Mouse (Mus musculus): Measurements from ENCODE around the gene Bpifb1.
"Not testable (repeated sequence)": the region's sequence is repeated elsewhere in the genome, so short reads cannot be mapped to it uniquely, and the experiment has no call there.

Bpifb1 gene

GRCm38 (mm10) chr2:154211121-154211520 is 20.5 kb downstream of the Bpifb1 start:
- in situ Hi-C loops (cut with MboI): no loop called here

- in situ Hi-C loops (cut with MboI): no loop called here
These were observed 21.3 kb downstream of the Bpifb1 start for GRCm38 (mm10) chr2:154211881-154212280.

- in situ Hi-C loops (cut with MboI): no loop called here
These were observed 24.6 kb downstream of the Bpifb1 start for GRCm38 (mm10) chr2:154215191-154215590.

- in situ Hi-C loops (cut with MboI): no loop called here
These were observed 29.3 kb downstream of the Bpifb1 start for GRCm38 (mm10) chr2:154219950-154220349.

GRCm38 (mm10) chr2:154223265-154223916 is 32.8 kb downstream of the Bpifb1 start, which contains the start of gene Bpifb5:
Gene Bpifb5, plus strand, starts transcription at chr2:154223742.
- in situ Hi-C loops (cut with MboI): no loop called here

GRCm38 (mm10) chr2:154223917-154224273 is 33.3 kb downstream of the Bpifb1 start:
- in situ Hi-C loops (cut with MboI): no loop called here

GRCm38 (mm10) chr2:154226991-154227390 is 36.4 kb downstream of the Bpifb1 start:
- in situ Hi-C loops (cut with MboI): no loop called here

GRCm38 (mm10) chr2:154227830-154228229 is 37.2 kb downstream of the Bpifb1 start:
- in situ Hi-C loops (cut with MboI): no loop called here

GRCm38 (mm10) chr2:154233426-154233825 is 42.8 kb downstream of the Bpifb1 start:
- in situ Hi-C loops (cut with MboI): no loop called here

GRCm38 (mm10) chr2:154240771-154241170 is 50.2 kb downstream of the Bpifb1 start:
- in situ Hi-C loops (cut with MboI): no loop called here

- in situ Hi-C loops (cut with MboI): not testable (repeated sequence)
These were observed 52.1 kb downstream of the Bpifb1 start for GRCm38 (mm10) chr2:154242726-154243125.

GRCm38 (mm10) chr2:154243356-154244036 is 52.9 kb downstream of the Bpifb1 start:
- in situ Hi-C loops (cut with MboI): no loop called here

GRCm38 (mm10) chr2:154245322-154245721 is 54.7 kb downstream of the Bpifb1 start:
- in situ Hi-C loops (cut with MboI): no loop called here

- in situ Hi-C loops (cut with MboI): not testable (repeated sequence)
These were observed 64.6 kb downstream of the Bpifb1 start for GRCm38 (mm10) chr2:154255254-154255653.

- in situ Hi-C loops (cut with MboI): no loop called here
These were observed 65.2 kb downstream of the Bpifb1 start for GRCm38 (mm10) chr2:154255770-154256169.

GRCm38 (mm10) chr2:154257554-154257953 is 66.9 kb downstream of the Bpifb1 start, which contains the start of gene Bpifb9a:
Gene Bpifb9a, plus strand, starts transcription at chr2:154257854.
- in situ Hi-C loops (cut with MboI): not testable (repeated sequence)

GRCm38 (mm10) chr2:154264397-154264796 is 73.8 kb downstream of the Bpifb1 start:
- in situ Hi-C loops (cut with MboI): not testable (repeated sequence)

Measured in mature B cell (primary cell).